Mouse (Mus musculus): ENCODE measurements at regions not wholly inside any gene's neighbourhood (a gene's known extent, or its start where the extent isn't known, plus 50 kb on each side); places are given as distances from the start of the nearest gene placed in this dataset.

DNA sequence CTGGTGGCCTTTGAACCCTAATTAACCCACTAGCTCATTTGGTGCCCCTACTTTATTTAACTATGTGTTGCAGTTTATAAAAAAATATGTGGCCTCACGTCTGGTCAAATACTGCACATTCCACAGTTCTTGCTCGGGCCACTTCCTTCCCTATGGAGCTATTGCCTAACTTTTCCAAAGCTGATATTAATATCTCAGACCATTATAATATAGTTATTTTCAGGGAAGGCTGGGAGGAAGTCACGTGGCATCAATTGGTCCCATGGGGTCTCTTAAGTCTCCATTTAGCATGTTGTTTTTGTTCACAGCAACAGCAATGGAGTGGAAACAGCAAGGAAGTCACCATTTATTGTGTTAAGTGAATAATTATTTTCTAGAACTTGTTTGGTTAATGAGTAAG lies 292.9 kb downstream of the Hlx start:
- peak; percentile 48; the same call in 1 of the 2 replicates for TF ChIP-seq CEBPB (IDR thresholded peaks at IDR 0.05; ENCODE audit: insufficient read depth, poor library complexity, severe bottlenecking)
- TF ChIP-seq POLR2A (IDR thresholded peaks at IDR 0.05; ENCODE audit: insufficient read length, low read depth): no peak
- no peak for TF ChIP-seq TCF12 (IDR thresholded peaks at IDR 0.05; ENCODE audit: insufficient read depth, poor library complexity, severe bottlenecking)
- TF ChIP-seq SRF (IDR thresholded peaks at IDR 0.05; ENCODE audit: control insufficient read depth, insufficient read length, low read depth): no peak
- TF ChIP-seq USF1 (IDR thresholded peaks at IDR 0.05; ENCODE audit: low read depth): peak; percentile 32
- no peak for TF ChIP-seq REST (IDR thresholded peaks at IDR 0.05; ENCODE audit: insufficient read depth, insufficient read length)
- no peak for TF ChIP-seq MYOD1 (IDR thresholded peaks at IDR 0.05; ENCODE audit: control insufficient read depth in 1 of 3, insufficient read length in 2 of 3, low read depth in 2 of 3)
- Histone ChIP-seq H3ac (ENCODE audit: control insufficient read depth, insufficient read length) (no peak overlapping the region), H3K79me2 (ENCODE audit: control insufficient read depth, insufficient read depth) (no peaks in the 10 kb centered on the region), H3K27me3 (ENCODE audit: control insufficient read depth, insufficient read depth, insufficient read length) (no peaks in the 10 kb centered on the region), H3K36me3 (ENCODE audit: control insufficient read depth, insufficient read depth) (no peaks in the 10 kb centered on the region), H3K4me3 (no peak overlapping the region), H3K4me2 (ENCODE audit: low read depth) (peak overlapping the region; percentile 7)

DNA sequence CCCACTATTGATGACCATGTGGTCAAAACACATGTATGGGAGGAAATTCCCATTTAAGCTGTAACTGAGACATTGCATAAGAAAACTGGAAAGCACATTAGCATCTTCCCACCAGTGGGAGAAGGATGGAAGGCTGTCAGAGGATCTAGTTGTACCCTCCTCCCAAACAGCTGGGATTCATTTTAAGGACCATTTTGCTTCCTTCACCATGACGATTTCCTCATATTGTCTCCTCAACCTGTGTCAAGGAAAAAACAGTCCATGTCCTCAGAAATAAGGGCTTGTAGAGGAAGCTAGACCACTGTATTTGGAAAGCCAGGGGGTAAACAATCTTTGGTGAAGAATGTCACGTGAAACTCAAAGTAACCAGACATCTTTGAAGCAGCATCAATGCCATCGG lies 296.0 kb downstream of the Hlx start:
- Histone ChIP-seq H3ac (ENCODE audit: control insufficient read depth, insufficient read length) (no peak overlapping the region), H3K4me3 (no peak overlapping the region), H3K27me3 (ENCODE audit: control insufficient read depth, insufficient read depth, insufficient read length) (no peaks in the 10 kb centered on the region), H3K36me3 (ENCODE audit: control insufficient read depth, insufficient read depth) (no peaks in the 10 kb centered on the region), H3K79me2 (ENCODE audit: control insufficient read depth, insufficient read depth) (no peaks in the 10 kb centered on the region), H3K4me2 (ENCODE audit: low read depth) (no peak overlapping the region)
- TF ChIP-seq SRF (IDR thresholded peaks at IDR 0.05; ENCODE audit: control insufficient read depth, insufficient read length, low read depth) (no peak), MYOG (IDR thresholded peaks at IDR 0.05; ENCODE audit: control insufficient read depth in 1 of 3, insufficient read depth in 1 of 3, insufficient read length in 2 of 3, low read depth in 2 of 3) (no peak), USF1 (IDR thresholded peaks at IDR 0.05; ENCODE audit: low read depth) (no peak), MYOD1 (IDR thresholded peaks at IDR 0.05; ENCODE audit: control insufficient read depth in 1 of 3, insufficient read length in 2 of 3, low read depth in 2 of 3) (no peak), E2F4 (IDR thresholded peaks at IDR 0.05; ENCODE audit: insufficient read depth) (no peak), TCF12 (IDR thresholded peaks at IDR 0.05; ENCODE audit: insufficient read depth, poor library complexity, severe bottlenecking) (no peak), POLR2AphosphoS2 (IDR thresholded peaks at IDR 0.05; ENCODE audit: insufficient read length, low read depth) (no peak), REST (IDR thresholded peaks at IDR 0.05; ENCODE audit: insufficient read depth, insufficient read length) (no peak), TCF3 (IDR thresholded peaks at IDR 0.05; ENCODE audit: insufficient read length, low read depth) (no peak), CEBPB (IDR thresholded peaks at IDR 0.05; ENCODE audit: insufficient read depth, poor library complexity, severe bottlenecking) (no peak), POLR2A (IDR thresholded peaks at IDR 0.05; ENCODE audit: insufficient read length, low read depth) (no peak), MAX (IDR thresholded peaks at IDR 0.05; ENCODE audit: low read depth) (no peak)

DNA sequence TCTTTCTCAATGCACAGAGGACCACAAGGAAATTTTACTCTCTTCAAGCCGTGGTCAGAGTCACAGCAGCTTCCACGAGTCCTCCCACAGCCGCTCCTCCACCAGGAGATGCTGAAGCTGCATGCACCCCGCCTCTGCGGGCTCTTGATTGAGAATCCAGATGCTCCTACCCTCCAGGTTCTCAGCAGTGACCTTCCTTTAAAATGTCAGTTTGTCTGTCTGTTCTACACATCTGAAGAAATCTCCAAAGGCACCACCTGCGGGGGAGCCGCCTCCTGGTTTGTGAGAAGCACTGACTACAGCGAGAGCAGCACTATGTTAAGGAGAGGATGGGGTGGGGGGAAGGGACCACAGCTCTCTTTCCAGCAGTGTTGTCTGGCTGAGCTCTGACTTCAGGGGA lies 303.8 kb downstream of the Hlx start:
- no peak overlapping the region for H3K4me3 ChIP-seq
- no peak for TF ChIP-seq TCF3 (IDR thresholded peaks at IDR 0.05; ENCODE audit: insufficient read length, low read depth)
- TF ChIP-seq SRF (IDR thresholded peaks at IDR 0.05; ENCODE audit: control insufficient read depth, insufficient read length, low read depth): no peak
- TF ChIP-seq MYOD1 (IDR thresholded peaks at IDR 0.05; ENCODE audit: control insufficient read depth in 1 of 3, insufficient read length in 2 of 3, low read depth in 2 of 3): no peak
- no peak for TF ChIP-seq POLR2A (IDR thresholded peaks at IDR 0.05; ENCODE audit: insufficient read length, low read depth)
- TF ChIP-seq MAX (IDR thresholded peaks at IDR 0.05; ENCODE audit: low read depth): no peak
- TF ChIP-seq E2F4 (IDR thresholded peaks at IDR 0.05; ENCODE audit: insufficient read depth): no peak
- no peak for TF ChIP-seq POLR2AphosphoS2 (IDR thresholded peaks at IDR 0.05; ENCODE audit: insufficient read length, low read depth)
- no peak for TF ChIP-seq CEBPB (IDR thresholded peaks at IDR 0.05; ENCODE audit: insufficient read depth, poor library complexity, severe bottlenecking)
- TF ChIP-seq USF1 (IDR thresholded peaks at IDR 0.05; ENCODE audit: low read depth): no peak
- TF ChIP-seq REST (IDR thresholded peaks at IDR 0.05; ENCODE audit: insufficient read depth, insufficient read length): no peak
- TF ChIP-seq MYOG (IDR thresholded peaks at IDR 0.05; ENCODE audit: control insufficient read depth in 1 of 3, insufficient read depth in 1 of 3, insufficient read length in 2 of 3, low read depth in 2 of 3): no peak
- TF ChIP-seq TCF12 (IDR thresholded peaks at IDR 0.05; ENCODE audit: insufficient read depth, poor library complexity, severe bottlenecking): no peak
- no peak overlapping the region for H3ac ChIP-seq (ENCODE audit: control insufficient read depth, insufficient read length)
- H3K36me3 ChIP-seq (ENCODE audit: control insufficient read depth, insufficient read depth): no peaks in the 10 kb centered on the region
- no peaks in the 10 kb centered on the region for H3K79me2 ChIP-seq (ENCODE audit: control insufficient read depth, insufficient read depth)
- no peaks in the 10 kb centered on the region for H3K27me3 ChIP-seq (ENCODE audit: control insufficient read depth, insufficient read depth, insufficient read length)
- no peak overlapping the region for H3K4me2 ChIP-seq (ENCODE audit: low read depth)

DNA sequence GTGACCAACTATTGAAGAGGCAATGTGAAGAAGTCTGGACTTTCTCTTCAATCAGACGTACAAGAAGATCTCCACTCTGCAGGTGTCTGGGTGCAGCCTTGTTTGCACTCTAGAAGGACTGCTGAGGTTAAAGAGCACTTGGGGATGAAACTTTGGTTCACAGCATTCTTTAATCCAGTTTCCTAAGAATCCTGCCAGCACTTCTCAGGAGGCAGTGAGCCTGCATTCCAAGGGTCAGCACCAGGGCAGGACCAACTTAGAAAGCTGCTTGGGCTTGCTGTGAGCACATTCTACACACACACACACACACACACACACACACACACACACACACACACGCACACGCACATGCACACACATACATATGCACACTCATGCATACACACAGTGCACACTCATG lies 304.4 kb downstream of the Hlx start:
- H3K4me2 ChIP-seq (ENCODE audit: low read depth): no peak overlapping the region

More for the DNA sequence above, 304.4 kb downstream of the Hlx start:
- no peak for TF ChIP-seq CEBPB (IDR thresholded peaks at IDR 0.05; ENCODE audit: insufficient read depth, poor library complexity, severe bottlenecking)
- no peak for TF ChIP-seq E2F4 (IDR thresholded peaks at IDR 0.05; ENCODE audit: insufficient read depth)
- no peak for TF ChIP-seq TCF12 (IDR thresholded peaks at IDR 0.05; ENCODE audit: insufficient read depth, poor library complexity, severe bottlenecking)
- TF ChIP-seq MAX (IDR thresholded peaks at IDR 0.05; ENCODE audit: low read depth): no peak
- no peak for TF ChIP-seq TCF3 (IDR thresholded peaks at IDR 0.05; ENCODE audit: insufficient read length, low read depth)
- no peak for TF ChIP-seq REST (IDR thresholded peaks at IDR 0.05; ENCODE audit: insufficient read depth, insufficient read length)
- no peak for TF ChIP-seq SRF (IDR thresholded peaks at IDR 0.05; ENCODE audit: control insufficient read depth, insufficient read length, low read depth)
- TF ChIP-seq POLR2A (IDR thresholded peaks at IDR 0.05; ENCODE audit: insufficient read length, low read depth): no peak
- TF ChIP-seq MYOG (IDR thresholded peaks at IDR 0.05; ENCODE audit: control insufficient read depth in 1 of 3, insufficient read depth in 1 of 3, insufficient read length in 2 of 3, low read depth in 2 of 3): no peak
- TF ChIP-seq USF1 (IDR thresholded peaks at IDR 0.05; ENCODE audit: low read depth): no peak
- TF ChIP-seq MYOD1 (IDR thresholded peaks at IDR 0.05; ENCODE audit: control insufficient read depth in 1 of 3, insufficient read length in 2 of 3, low read depth in 2 of 3): no peak
- no peak for TF ChIP-seq POLR2AphosphoS2 (IDR thresholded peaks at IDR 0.05; ENCODE audit: insufficient read length, low read depth)
- no peaks in the 10 kb centered on the region for H3K27me3 ChIP-seq (ENCODE audit: control insufficient read depth, insufficient read depth, insufficient read length)
- no peak overlapping the region for H3ac ChIP-seq (ENCODE audit: control insufficient read depth, insufficient read length)
- H3K4me3 ChIP-seq: no peak overlapping the region
- no peaks in the 10 kb centered on the region for H3K36me3 ChIP-seq (ENCODE audit: control insufficient read depth, insufficient read depth)
- no peaks in the 10 kb centered on the region for H3K79me2 ChIP-seq (ENCODE audit: control insufficient read depth, insufficient read depth)
